Mouse (Mus musculus): ENCODE results near the gene Dnm3.

DNA sequence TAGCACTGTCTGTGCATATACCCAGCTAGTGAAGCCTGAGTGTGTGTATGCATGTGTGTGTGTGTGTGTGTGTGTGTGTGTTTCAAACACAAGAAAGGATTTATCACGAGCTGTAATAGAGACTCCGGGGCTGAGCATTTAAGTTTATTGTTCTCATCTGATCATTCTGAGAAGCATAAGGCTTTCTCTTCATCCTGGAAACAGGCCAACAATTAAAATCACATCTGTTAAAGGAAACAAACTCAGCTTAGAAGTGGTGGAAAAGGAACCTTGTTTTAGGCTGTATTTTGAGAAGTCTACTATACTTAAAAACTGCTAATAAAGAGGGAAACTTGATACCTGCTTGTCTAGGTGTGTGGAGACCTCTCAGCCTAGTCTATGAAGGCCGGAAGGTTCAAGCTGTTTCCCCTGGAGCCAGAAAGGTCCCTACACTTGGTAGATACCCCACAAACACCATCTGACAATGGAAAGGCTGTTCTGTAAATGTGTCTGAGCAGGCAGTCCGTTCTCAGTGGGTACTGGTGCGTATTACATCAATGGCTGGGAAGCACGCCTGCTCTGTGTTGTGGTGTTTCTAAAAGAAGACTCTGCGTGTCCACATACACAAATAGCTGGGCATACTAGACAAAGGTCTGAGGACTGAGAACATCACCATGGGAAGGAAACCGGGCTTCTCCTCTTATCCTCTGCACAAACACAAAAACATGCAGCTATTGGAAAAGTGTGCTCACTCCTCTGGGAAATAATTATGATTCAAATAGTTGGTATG, 290.3 kb downstream of the Dnm3 start:
- no peak for TF ChIP-seq CTCF (conservative IDR thresholded peaks at IDR 0.05; ENCODE audit: low read length)
- no peak for TF ChIP-seq NANOG (IDR thresholded peaks at IDR 0.05; ENCODE audit: borderline replicate concordance, low read length)

Data from E14TG2a.4 (cell line).